Mouse (Mus musculus) ES-E14 (cell line): ENCODE results near the gene Lrrc61.

Experiments used
- MAFK ChIP-seq: IDR thresholded peaks from 2 replicates; pipeline ENCODE4 v1.6.1; 2014; ENCODE audit warnings: mild to moderate bottlenecking, low read depth, low read length, inconsistent platforms; ENCODE audit not compliant: insufficient read depth
- ZC3H11A ChIP-seq: IDR thresholded peaks from 2 replicates; pipeline ENCODE4 v1.6.1; 2012; ENCODE audit warnings: low read depth, mild to moderate bottlenecking, inconsistent platforms, low read length, borderline replicate concordance

GRCm38 (mm10) chr6:48593158-48594042 lies 38.8 kb downstream of the Lrrc61 start, which contains the start of the genes Repin1 and Gm44965:
- TF ChIP-seq MAFK: no peak
- no peak for TF ChIP-seq ZC3H11A
